Mouse (Mus musculus) limb, embryonic 14.5 days (tissue): ENCODE measurements around the gene Aqp9. TPM values are rescaled to one million over a fixed set of nuclear protein-coding genes. Genes with fewer than 3 reads are reported as not detected.

ENCODE experiments used
- ATAC-seq: fragments of 200-750 bp; cut with Nextera tagmentation; 2 replicates; pipeline ENCODE4 v1.8.0; 2017; ENCODE audit warnings: low read depth, moderate number of reproducible peaks, moderate TSS enrichment; ENCODE audit not compliant: low FRiP score
- DNase-seq: peaks from one replicate; pipeline ENCODE4 v3.0.0-alpha.2; 2015; ENCODE audit warnings: low spot score
- H3K27ac ChIP-seq: fragments of 300-500 bp; sonication (generic); replicated peaks from 2 replicates; pipeline ENCODE4 v1.5.1; 2014; ENCODE audit warnings: low read depth, mild to moderate bottlenecking, low read length, moderate library complexity, mixed read lengths
- H3K27me3 ChIP-seq: fragments of 300-500 bp; sonication (generic); 2 replicates; pipeline ENCODE4 v1.6.1; 2014; ENCODE audit warnings: low read length, mixed read lengths; ENCODE audit not compliant: control insufficient read depth, insufficient read depth
- H3K36me3 ChIP-seq: fragments of 300-500 bp; sonication (generic); 2 replicates; pipeline ENCODE4 v1.6.1; 2014; ENCODE audit warnings: mild to moderate bottlenecking, low read length, moderate library complexity, mixed read lengths; ENCODE audit not compliant: control insufficient read depth, insufficient read depth
- H3K4me1 ChIP-seq: fragments of 300-500 bp; sonication (generic); 2 replicates; pipeline ENCODE4 v1.6.1; 2014; ENCODE audit warnings: antibody characterized with exemption, low read length, mixed read lengths; ENCODE audit not compliant: control insufficient read depth, insufficient read depth
- H3K4me2 ChIP-seq: fragments of 300-500 bp; sonication (generic); replicated peaks from 2 replicates; pipeline ENCODE4 v1.6.1; 2014; ENCODE audit warnings: low read depth, mild to moderate bottlenecking, low read length, moderate library complexity; ENCODE audit not compliant: severe bottlenecking
- H3K4me3 ChIP-seq: fragments of 300-500 bp; sonication (generic); replicated peaks from 2 replicates; pipeline ENCODE4 v1.5.1; 2014; ENCODE audit warnings: low read length
- H3K9ac ChIP-seq: fragments of 300-500 bp; sonication (generic); 2 replicates; pipeline ENCODE4 v1.6.1; 2014; ENCODE audit warnings: mild to moderate bottlenecking, low read depth, low read length, moderate library complexity; ENCODE audit not compliant: severe bottlenecking
- H3K9me3 ChIP-seq: fragments of 300-500 bp; sonication (generic); 2 replicates; pipeline ENCODE4 v1.6.1; 2016; ENCODE audit warnings: low read length; ENCODE audit not compliant: control insufficient read depth
- POLR2A ChIP-seq: fragments of 200-500 bp; IDR thresholded peaks from 2 replicates; pipeline ENCODE4 v1.8.0; 2012; ENCODE audit warnings: inconsistent platforms, mild to moderate bottlenecking, moderate library complexity, borderline replicate concordance; ENCODE audit not compliant: insufficient read depth, insufficient read length; ENCODE audit errors: extremely low read depth
- WGBS: fragments of 180-500 bp; shearing (Covaris S2); extraction: QIAGEN DNeasy Blood & Tissue Kit; methylation state at CpG from one replicate; pipeline ENCODE4 v1.1.7; 2014; 5-methylcytosine and 5-hydroxymethylcytosine counted together
- polyA plus RNA-seq, 2 experiments: library from polyadenylated mRNA; depleted of rRNA in 1 of 2; stranded (reverse) in 1 of 2; unstranded in 1 of 2; fragments of >200 nt; fragmentation: Nextera tagmentation in 1 of 2; extraction: Ambion mirVana in 1 of 2; gene quantifications; 2 replicates each; pipeline versions ENCODE4 v1.2.1 to v1.2.3; 2012 to 2014

Gene Aqp9
- polyA plus RNA-seq, 2 experiments: 0.49 to 1.1 TPM

- Histone ChIP-seq H3K27me3 (no peaks in the 10 kb centered on the region), H3K9ac (no peak overlapping the region), H3K4me2 (no peak overlapping the region), H3K4me3 (no peak overlapping the region), H3K27ac (no peak overlapping the region), H3K9me3 (no peaks in the 10 kb centered on the region), H3K4me1 (no peaks in the 10 kb centered on the region), H3K36me3 (no peaks in the 10 kb centered on the region)
- ATAC-seq (no peak), DNase-seq (no peak)
- WGBS: 84% methylated on average over 7 of the region's 7 CpGs
- no peak for TF ChIP-seq POLR2A
These were observed 9.3 kb downstream of the Aqp9 start for GRCm38 (mm10) chr9:71159060-71159626.

- no peak overlapping the region for H3K9ac ChIP-seq
- ATAC-seq (no peak), DNase-seq (no peak)
- H3K4me1 ChIP-seq: no peaks in the 10 kb centered on the region
- no peak overlapping the region for H3K4me2 ChIP-seq
- H3K4me3 ChIP-seq: no peak overlapping the region
- H3K27ac ChIP-seq: no peak overlapping the region
- TF ChIP-seq POLR2A: no peak
- no peaks in the 10 kb centered on the region for H3K27me3 ChIP-seq
- H3K36me3 ChIP-seq: no peaks in the 10 kb centered on the region
- 87% methylated on average over 15 of the region's 15 CpGs for WGBS
- no peaks in the 10 kb centered on the region for H3K9me3 ChIP-seq
These were observed 10.4 kb downstream of the Aqp9 start for GRCm38 (mm10) chr9:71157921-71158646.

GRCm38 (mm10) chr9:71156447-71157035, 11.9 kb downstream of the Aqp9 start:
- H3K9me3 ChIP-seq: no peaks in the 10 kb centered on the region
- H3K4me2 ChIP-seq: no peak overlapping the region
- H3K36me3 ChIP-seq: no peaks in the 10 kb centered on the region
- ATAC-seq: no peak
- no peaks in the 10 kb centered on the region for H3K27me3 ChIP-seq
- no peak overlapping the region for H3K4me3 ChIP-seq
- H3K4me1 ChIP-seq: no peaks in the 10 kb centered on the region
- no peak for TF ChIP-seq POLR2A
- H3K27ac ChIP-seq: no peak overlapping the region
- 90% methylated on average over 9 of the region's 9 CpGs for WGBS
- H3K9ac ChIP-seq: no peak overlapping the region
- DNase-seq: no peak

- H3K9me3 ChIP-seq: no peaks in the 10 kb centered on the region
- ATAC-seq: no peak
- DNase-seq: no peak
- H3K9ac ChIP-seq: no peak overlapping the region
- no peaks in the 10 kb centered on the region for H3K4me1 ChIP-seq
- 84% methylated on average over 7 of the region's 7 CpGs for WGBS
- no peak overlapping the region for H3K4me3 ChIP-seq
- H3K36me3 ChIP-seq: no peaks in the 10 kb centered on the region
- H3K4me2 ChIP-seq: no peak overlapping the region
- H3K27me3 ChIP-seq: no peaks in the 10 kb centered on the region
- no peak for TF ChIP-seq POLR2A
- H3K27ac ChIP-seq: no peak overlapping the region
These were observed 13.0 kb downstream of the Aqp9 start for GRCm38 (mm10) chr9:71155399-71156005.

GRCm38 (mm10) chr9:71151386-71151785, 17.1 kb downstream of the Aqp9 start:
- TF ChIP-seq POLR2A: no peak
- H3K9ac ChIP-seq: no peak overlapping the region
- H3K36me3 ChIP-seq: no peaks in the 10 kb centered on the region
- H3K4me2 ChIP-seq: no peak overlapping the region
- WGBS: 78% methylated on average over 6 of the region's 6 CpGs
- H3K4me1 ChIP-seq: no peaks in the 10 kb centered on the region
- H3K27ac ChIP-seq: no peak overlapping the region
- ATAC-seq (no peak), DNase-seq (no peak)
- H3K9me3 ChIP-seq: no peaks in the 10 kb centered on the region
- H3K4me3 ChIP-seq: no peak overlapping the region
- no peaks in the 10 kb centered on the region for H3K27me3 ChIP-seq
